Mouse (Mus musculus): ENCODE measurements around the gene Lbh. TPM values are rescaled to one million over a fixed set of nuclear protein-coding genes. Genes with fewer than 3 reads are reported as not detected.

Lbh gene
- total and polyA plus RNA-seq, 2 experiments from 2014 or later = 28.5 to 478 TPM

DNA sequence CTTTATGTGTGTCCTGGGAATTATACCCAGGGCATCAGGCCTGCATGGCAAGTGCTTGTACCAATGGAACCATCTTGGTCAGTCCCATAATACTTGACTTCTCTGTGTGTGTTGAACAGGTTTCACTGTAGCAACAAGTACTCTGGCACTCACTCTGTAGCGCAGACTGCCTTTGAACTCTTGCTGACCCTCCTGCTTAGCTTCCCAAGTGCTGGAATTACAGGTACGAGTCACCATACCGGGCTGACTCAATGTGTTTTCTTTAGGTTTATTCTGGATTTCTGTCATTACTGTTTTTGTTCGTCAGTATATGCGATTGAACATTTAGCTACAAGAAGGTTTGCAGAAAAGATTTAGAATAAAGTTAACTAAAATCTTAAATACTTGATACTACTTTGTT lies 20.1 kb upstream of the Lbh start:
- no peak for TF ChIP-seq EP300 (IDR thresholded peaks at IDR 0.05; ENCODE audit: low read depth)
- TF ChIP-seq CTCF (IDR thresholded peaks at IDR 0.05; ENCODE audit: low read depth) = no peak
- DNase-seq (ENCODE audit: low spot score) (no peak), ATAC-seq (ENCODE audit: insufficient read depth, low read depth) (no peak)
- no peak overlapping the region for H3K4me2 ChIP-seq (ENCODE audit: low read depth, low read length)
- H3K4me3 ChIP-seq (ENCODE audit: low read depth, low read length) = no peak overlapping the region
- no peak overlapping the region for H3K9ac ChIP-seq (replicated peaks; ENCODE audit: low read depth, low read length)
- H3K36me3 ChIP-seq (replicated peaks; ENCODE audit: control insufficient read depth, insufficient read depth, low read length) = no peaks in the 10 kb centered on the region
- WGBS = 63% methylated on average over 5 of the region's 5 CpGs
- H3K27me3 ChIP-seq (ENCODE audit: control insufficient read depth, insufficient read depth, low read length) = no peaks in the 10 kb centered on the region
- H3K4me1 ChIP-seq (ENCODE audit: control insufficient read depth, insufficient read depth) = no peaks in the 10 kb centered on the region
- H3K27ac ChIP-seq (ENCODE audit: low read depth) = no peak overlapping the region
- H3K9me3 ChIP-seq (replicated peaks; ENCODE audit: control insufficient read depth, low read length) = no peaks in the 10 kb centered on the region

DNA sequence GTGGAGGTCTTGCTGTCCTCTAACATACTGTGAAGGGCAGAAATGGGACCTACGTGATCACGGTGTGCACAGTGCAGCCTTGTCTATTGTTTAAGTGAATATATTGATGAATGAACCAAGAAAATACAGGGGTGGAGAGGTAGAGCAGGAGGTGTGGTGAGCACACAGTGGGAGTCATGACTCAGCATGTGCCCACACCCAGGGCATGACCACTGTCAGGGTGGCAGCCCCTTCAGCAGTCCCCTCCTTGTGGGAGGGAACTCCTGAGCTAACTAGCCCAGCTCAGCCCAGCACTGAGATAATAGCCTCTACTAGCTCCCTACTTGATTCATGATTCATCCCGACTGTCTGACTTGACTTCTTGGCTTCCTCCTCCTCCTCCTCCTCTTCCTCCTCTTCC lies 19.3 kb upstream of the Lbh start:
- TF ChIP-seq EP300 (IDR thresholded peaks at IDR 0.05; ENCODE audit: low read depth) = no peak
- TF ChIP-seq CTCF (IDR thresholded peaks at IDR 0.05; ENCODE audit: low read depth) = no peak
- Histone ChIP-seq H3K9ac (replicated peaks; ENCODE audit: low read depth, low read length) (no peak overlapping the region), H3K36me3 (replicated peaks; ENCODE audit: control insufficient read depth, insufficient read depth, low read length) (no peaks in the 10 kb centered on the region), H3K9me3 (replicated peaks; ENCODE audit: control insufficient read depth, low read length) (no peaks in the 10 kb centered on the region), H3K27me3 (ENCODE audit: control insufficient read depth, insufficient read depth, low read length) (no peaks in the 10 kb centered on the region), H3K4me3 (ENCODE audit: low read depth, low read length) (no peak overlapping the region), H3K4me1 (ENCODE audit: control insufficient read depth, insufficient read depth) (no peaks in the 10 kb centered on the region), H3K4me2 (ENCODE audit: low read depth, low read length) (no peak overlapping the region), H3K27ac (ENCODE audit: low read depth) (no peak overlapping the region)
- ATAC-seq (ENCODE audit: insufficient read depth, low read depth) = no peak
- WGBS = 40% methylated on average over 3 of the region's 3 CpGs
- DNase-seq (ENCODE audit: low spot score) = no peak

DNA sequence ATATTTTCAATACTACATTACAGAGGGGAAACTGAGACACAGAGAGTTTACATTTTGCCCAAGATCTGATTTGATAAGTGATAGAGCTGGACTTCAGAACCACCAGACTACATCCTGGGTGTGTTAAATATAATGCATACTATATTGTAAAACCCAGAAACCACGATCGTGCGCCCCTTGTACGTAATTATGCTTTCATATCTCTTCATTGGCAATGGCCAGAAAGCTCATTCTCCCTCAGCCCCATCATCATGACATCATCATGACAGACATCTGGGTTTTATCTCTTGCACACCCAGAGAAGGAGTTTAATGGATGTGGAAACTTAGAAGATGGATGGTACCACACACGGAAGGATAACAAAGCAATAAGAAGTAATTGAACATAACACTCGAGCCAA lies 17.1 kb upstream of the Lbh start:
- WGBS = 77% methylated on average over 6 of the region's 6 CpGs
- DNase-seq (ENCODE audit: low spot score) (no peak), ATAC-seq (ENCODE audit: insufficient read depth, low read depth) (no peak)
- Histone ChIP-seq H3K4me2 (ENCODE audit: low read depth, low read length) (no peak overlapping the region), H3K9ac (replicated peaks; ENCODE audit: low read depth, low read length) (no peak overlapping the region), H3K36me3 (replicated peaks; ENCODE audit: control insufficient read depth, insufficient read depth, low read length) (no peaks in the 10 kb centered on the region), H3K27me3 (ENCODE audit: control insufficient read depth, insufficient read depth, low read length) (no peaks in the 10 kb centered on the region), H3K27ac (ENCODE audit: low read depth) (no peak overlapping the region), H3K9me3 (replicated peaks; ENCODE audit: control insufficient read depth, low read length) (no peaks in the 10 kb centered on the region), H3K4me3 (ENCODE audit: low read depth, low read length) (no peak overlapping the region), H3K4me1 (ENCODE audit: control insufficient read depth, insufficient read depth) (no peaks in the 10 kb centered on the region)
- no peak for TF ChIP-seq CTCF (IDR thresholded peaks at IDR 0.05; ENCODE audit: low read depth)
- no peak for TF ChIP-seq EP300 (IDR thresholded peaks at IDR 0.05; ENCODE audit: low read depth)

DNA sequence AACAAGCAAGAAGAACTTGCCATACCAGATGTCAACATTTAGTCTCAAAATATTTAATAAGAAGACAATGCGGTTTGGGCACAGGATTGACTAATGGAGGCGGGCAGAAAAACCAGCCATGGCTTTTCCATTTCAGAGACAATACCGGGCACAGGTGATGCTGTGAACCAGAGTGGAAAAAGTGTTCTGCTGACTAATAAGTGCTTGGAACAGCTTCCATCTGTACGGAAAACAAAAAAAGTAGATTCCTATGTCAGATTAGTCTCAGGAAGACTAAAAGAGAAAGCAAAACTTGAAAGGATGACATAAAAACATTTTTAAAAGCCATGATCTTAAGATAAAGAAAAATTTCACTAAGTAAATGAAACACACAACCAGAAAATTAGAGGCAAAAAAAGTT lies 16.4 kb upstream of the Lbh start:
- H3K27me3 ChIP-seq (ENCODE audit: control insufficient read depth, insufficient read depth, low read length) = no peaks in the 10 kb centered on the region
- no peak for TF ChIP-seq CTCF (IDR thresholded peaks at IDR 0.05; ENCODE audit: low read depth)
- no peak for TF ChIP-seq EP300 (IDR thresholded peaks at IDR 0.05; ENCODE audit: low read depth)
- no peak overlapping the region for H3K4me3 ChIP-seq (ENCODE audit: low read depth, low read length)
- H3K27ac ChIP-seq (ENCODE audit: low read depth) = no peak overlapping the region
- no peak overlapping the region for H3K4me2 ChIP-seq (ENCODE audit: low read depth, low read length)
- H3K9me3 ChIP-seq (replicated peaks; ENCODE audit: control insufficient read depth, low read length) = no peaks in the 10 kb centered on the region
- no peaks in the 10 kb centered on the region for H3K4me1 ChIP-seq (ENCODE audit: control insufficient read depth, insufficient read depth)
- no peak for ATAC-seq (ENCODE audit: insufficient read depth, low read depth)
- H3K36me3 ChIP-seq (replicated peaks; ENCODE audit: control insufficient read depth, insufficient read depth, low read length) = no peaks in the 10 kb centered on the region
- H3K9ac ChIP-seq (replicated peaks; ENCODE audit: low read depth, low read length) = no peak overlapping the region
- 82% methylated on average over 4 of the region's 4 CpGs for WGBS
- no peak for DNase-seq (ENCODE audit: low spot score)

GRCm38 (mm10) chr17:72903321-72903720 lies 14.8 kb upstream of the Lbh start:
- WGBS = 96% methylated on average over 5 of the region's 5 CpGs
- H3K27ac ChIP-seq (ENCODE audit: low read depth) = no peak overlapping the region
- no peak for ATAC-seq (ENCODE audit: insufficient read depth, low read depth)
- no peaks in the 10 kb centered on the region for H3K27me3 ChIP-seq (ENCODE audit: control insufficient read depth, insufficient read depth, low read length)
- H3K9me3 ChIP-seq (replicated peaks; ENCODE audit: control insufficient read depth, low read length) = no peaks in the 10 kb centered on the region
- H3K9ac ChIP-seq (replicated peaks; ENCODE audit: low read depth, low read length) = no peak overlapping the region
- H3K4me2 ChIP-seq (ENCODE audit: low read depth, low read length) = no peak overlapping the region
- TF ChIP-seq CTCF (IDR thresholded peaks at IDR 0.05; ENCODE audit: low read depth) (no peak), EP300 (IDR thresholded peaks at IDR 0.05; ENCODE audit: low read depth) (no peak)
- no peaks in the 10 kb centered on the region for H3K36me3 ChIP-seq (replicated peaks; ENCODE audit: control insufficient read depth, insufficient read depth, low read length)
- no peaks in the 10 kb centered on the region for H3K4me1 ChIP-seq (ENCODE audit: control insufficient read depth, insufficient read depth)
- no peak overlapping the region for H3K4me3 ChIP-seq (ENCODE audit: low read depth, low read length)
- DNase-seq (ENCODE audit: low spot score) = no peak

DNA sequence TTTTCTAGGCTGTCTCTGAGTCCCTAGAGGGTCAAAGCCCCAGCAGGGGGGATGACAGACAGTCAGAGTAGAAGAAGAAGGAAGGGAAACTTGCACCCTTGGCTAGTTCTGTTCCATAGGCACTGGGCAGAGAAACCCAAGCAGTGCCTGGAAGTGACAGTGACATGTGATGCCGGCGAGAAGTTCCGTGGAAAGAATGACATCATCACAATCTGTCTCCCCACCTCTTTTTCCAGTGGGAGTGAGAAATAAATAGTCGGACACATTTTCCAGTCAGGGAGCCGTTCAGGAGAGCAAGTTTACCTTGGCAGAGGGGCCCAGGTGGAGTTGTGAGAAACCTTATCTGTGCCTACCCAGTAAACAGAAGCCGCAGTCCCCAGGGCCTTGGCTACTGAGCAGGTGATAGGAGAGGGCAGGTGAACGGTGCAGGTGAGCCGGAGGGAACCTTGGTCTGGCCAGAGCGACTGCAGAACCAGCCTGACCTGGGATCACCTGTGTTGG lies 14.1 kb upstream of the Lbh start:
- Histone ChIP-seq H3K27me3 (ENCODE audit: control insufficient read depth, insufficient read depth, low read length) (no peaks in the 10 kb centered on the region), H3K4me1 (ENCODE audit: control insufficient read depth, insufficient read depth) (no peaks in the 10 kb centered on the region), H3K4me3 (ENCODE audit: low read depth, low read length) (no peak overlapping the region), H3K36me3 (replicated peaks; ENCODE audit: control insufficient read depth, insufficient read depth, low read length) (no peaks in the 10 kb centered on the region), H3K9ac (replicated peaks; ENCODE audit: low read depth, low read length) (no peak overlapping the region), H3K9me3 (replicated peaks; ENCODE audit: control insufficient read depth, low read length) (no peaks in the 10 kb centered on the region), H3K27ac (ENCODE audit: low read depth) (no peak overlapping the region), H3K4me2 (ENCODE audit: low read depth, low read length) (no peak overlapping the region)
- ATAC-seq (ENCODE audit: insufficient read depth, low read depth) (peak; percentile 51; the same call in 1 of the 2 replicates), DNase-seq (ENCODE audit: low spot score) (no peak)
- no peak for TF ChIP-seq EP300 (IDR thresholded peaks at IDR 0.05; ENCODE audit: low read depth)
- TF ChIP-seq CTCF (IDR thresholded peaks at IDR 0.05; ENCODE audit: low read depth) = no peak
- 31% methylated on average over 9 of the region's 9 CpGs for WGBS
